Mouse (Mus musculus): ENCODE results near the gene Hoxd13. TPM values are rescaled to one million over a fixed set of nuclear protein-coding genes. Genes with fewer than 3 reads are reported as not detected.

The Hoxd13 gene
- total and polyA plus RNA-seq, 2 experiments from 2014 or later: not detected

- DNase-seq (ENCODE audit: low spot score) (no peak), ATAC-seq (ENCODE audit: insufficient read depth, low read depth) (no peak)
- no peak overlapping the region for H3K4me2 ChIP-seq (ENCODE audit: low read depth, low read length)
- H3K9ac ChIP-seq (replicated peaks; ENCODE audit: low read depth, low read length): no peak overlapping the region
- H3K36me3 ChIP-seq (replicated peaks; ENCODE audit: control insufficient read depth, insufficient read depth, low read length): no peaks in the 10 kb centered on the region
- peaks cover 99% of the 10 kb centered on the region for H3K27me3 ChIP-seq (ENCODE audit: control insufficient read depth, insufficient read depth, low read length)
- 10% methylated on average over 3 of the region's 3 CpGs for WGBS
- H3K4me3 ChIP-seq (ENCODE audit: low read depth, low read length): no peak overlapping the region
- no peaks in the 10 kb centered on the region for H3K9me3 ChIP-seq (replicated peaks; ENCODE audit: control insufficient read depth, low read length)
- TF ChIP-seq EP300 (IDR thresholded peaks at IDR 0.05; ENCODE audit: low read depth): no peak
- TF ChIP-seq CTCF (IDR thresholded peaks at IDR 0.05; ENCODE audit: low read depth): no peak
- H3K27ac ChIP-seq (ENCODE audit: low read depth): no peak overlapping the region
- H3K4me1 ChIP-seq (ENCODE audit: control insufficient read depth, insufficient read depth): peaks cover 8% of the 10 kb centered on the region; the same call in 1 of the 2 replicates
Measured at GRCm38 (mm10) chr2:74670632-74671188, 2.6 kb downstream of the Hoxd13 start.

GRCm38 (mm10) chr2:74671847-74672246 lies 3.7 kb downstream of the Hoxd13 start:
- Histone ChIP-seq H3K27me3 (ENCODE audit: control insufficient read depth, insufficient read depth, low read length) (peaks cover 100% of the 10 kb centered on the region), H3K4me2 (ENCODE audit: low read depth, low read length) (peak overlapping the region; percentile 3; the same call in 1 of the 2 replicates), H3K4me1 (ENCODE audit: control insufficient read depth, insufficient read depth) (peaks cover 8% of the 10 kb centered on the region; the same call in 1 of the 2 replicates), H3K9me3 (replicated peaks; ENCODE audit: control insufficient read depth, low read length) (no peaks in the 10 kb centered on the region), H3K27ac (ENCODE audit: low read depth) (no peak overlapping the region), H3K36me3 (replicated peaks; ENCODE audit: control insufficient read depth, insufficient read depth, low read length) (no peaks in the 10 kb centered on the region), H3K4me3 (ENCODE audit: low read depth, low read length) (peak overlapping the region; percentile 41; the same call in 1 of the 2 replicates), H3K9ac (replicated peaks; ENCODE audit: low read depth, low read length) (no peak overlapping the region)
- WGBS: 19% methylated on average over 5 of the region's 5 CpGs
- ATAC-seq (ENCODE audit: insufficient read depth, low read depth) (no peak), DNase-seq (ENCODE audit: low spot score) (no peak)
- TF ChIP-seq EP300 (IDR thresholded peaks at IDR 0.05; ENCODE audit: low read depth): no peak

GRCm38 (mm10) chr2:74672481-74673362 lies 4.6 kb downstream of the Hoxd13 start:
- no peak for DNase-seq (ENCODE audit: low spot score)
- H3K9ac ChIP-seq (replicated peaks; ENCODE audit: low read depth, low read length): no peak overlapping the region
- 7% methylated on average over 40 of the region's 40 CpGs for WGBS
- H3K9me3 ChIP-seq (replicated peaks; ENCODE audit: control insufficient read depth, low read length): no peaks in the 10 kb centered on the region
- peak overlapping the region; percentile 61 for H3K4me2 ChIP-seq (ENCODE audit: low read depth, low read length)
- no peaks in the 10 kb centered on the region for H3K36me3 ChIP-seq (replicated peaks; ENCODE audit: control insufficient read depth, insufficient read depth, low read length)
- no peak overlapping the region for H3K27ac ChIP-seq (ENCODE audit: low read depth)
- H3K27me3 ChIP-seq (ENCODE audit: control insufficient read depth, insufficient read depth, low read length): peaks cover 100% of the 10 kb centered on the region
- peaks cover 8% of the 10 kb centered on the region; the same call in 1 of the 2 replicates for H3K4me1 ChIP-seq (ENCODE audit: control insufficient read depth, insufficient read depth)
- ATAC-seq (ENCODE audit: insufficient read depth, low read depth): peak; percentile 67
- TF ChIP-seq EP300 (IDR thresholded peaks at IDR 0.05; ENCODE audit: low read depth) (no peak), CTCF (IDR thresholded peaks at IDR 0.05; ENCODE audit: low read depth) (peak; percentile 73)
- H3K4me3 ChIP-seq (ENCODE audit: low read depth, low read length): peak overlapping the region; percentile 41

- Histone ChIP-seq H3K4me2 (ENCODE audit: low read depth, low read length) (no peak overlapping the region), H3K4me3 (ENCODE audit: low read depth, low read length) (no peak overlapping the region), H3K27me3 (ENCODE audit: control insufficient read depth, insufficient read depth, low read length) (peaks cover 100% of the 10 kb centered on the region), H3K36me3 (replicated peaks; ENCODE audit: control insufficient read depth, insufficient read depth, low read length) (no peaks in the 10 kb centered on the region), H3K9ac (replicated peaks; ENCODE audit: low read depth, low read length) (no peak overlapping the region), H3K9me3 (replicated peaks; ENCODE audit: control insufficient read depth, low read length) (no peaks in the 10 kb centered on the region), H3K27ac (ENCODE audit: low read depth) (no peak overlapping the region), H3K4me1 (ENCODE audit: control insufficient read depth, insufficient read depth) (0 out of 2 replicates have a peak, but pooled peaks cover 4% of the 10 kb centered on the region)
- WGBS: 4% methylated on average over 24 of the region's 24 CpGs
- no peak for TF ChIP-seq EP300 (IDR thresholded peaks at IDR 0.05; ENCODE audit: low read depth)
- no peak for TF ChIP-seq CTCF (IDR thresholded peaks at IDR 0.05; ENCODE audit: low read depth)
- ATAC-seq (ENCODE audit: insufficient read depth, low read depth) (no peak), DNase-seq (ENCODE audit: low spot score) (no peak)
Measured at GRCm38 (mm10) chr2:74673835-74674425, 5.8 kb downstream of the Hoxd13 start.

GRCm38 (mm10) chr2:74674881-74675665 lies 7.0 kb downstream of the Hoxd13 start, which contains the start of gene Hoxd12:
Gene Hoxd12 (plus strand): TSS chr2:74675013.
- Histone ChIP-seq H3K4me3 (ENCODE audit: low read depth, low read length) (no peak within 1 kb of the TSS), H3K36me3 (replicated peaks; ENCODE audit: control insufficient read depth, insufficient read depth, low read length) (no peaks in the 10 kb centered on the region), H3K27me3 (ENCODE audit: control insufficient read depth, insufficient read depth, low read length) (peaks cover 100% of the 10 kb centered on the region), H3K9me3 (replicated peaks; ENCODE audit: control insufficient read depth, low read length) (no peaks in the 10 kb centered on the region), H3K27ac (ENCODE audit: low read depth) (no peak within 1 kb of the TSS), H3K9ac (replicated peaks; ENCODE audit: low read depth, low read length) (no peak within 1 kb of the TSS), H3K4me1 (ENCODE audit: control insufficient read depth, insufficient read depth) (0 out of 2 replicates have a peak, but pooled peaks cover 4% of the 10 kb centered on the region), H3K4me2 (ENCODE audit: low read depth, low read length) (no peak within 1 kb of the TSS)
- TF ChIP-seq EP300 (IDR thresholded peaks at IDR 0.05; ENCODE audit: low read depth) (no peak), CTCF (IDR thresholded peaks at IDR 0.05; ENCODE audit: low read depth) (no peak)
- ATAC-seq (ENCODE audit: insufficient read depth, low read depth) (no peak), DNase-seq (ENCODE audit: low spot score) (no peak)
- WGBS: 4% methylated on average over 47 of the region's 47 CpGs
